Mouse (Mus musculus) forebrain, embryonic 13.5 days (tissue): Measurements from ENCODE around the gene Zkscan14. TPM values are rescaled to one million over a fixed set of nuclear protein-coding genes. Genes with fewer than 3 reads are reported as not detected.
"Not testable (repeated sequence)": the region's sequence is repeated elsewhere in the genome, so short reads cannot be mapped to it uniquely, and the experiment has no call there.

Experiments used
- ATAC-seq: fragments of 200-750 bp; cut with Nextera tagmentation; 2 replicates; pipeline ENCODE4 v1.8.0; 2017
- H3K27ac ChIP-seq: fragments of 300-500 bp; sonication (generic); 2 replicates; pipeline ENCODE4 v1.5.1; 2015; ENCODE audit warnings: inconsistent platforms, mild to moderate bottlenecking, moderate library complexity
- H3K27me3 ChIP-seq: fragments of 300-500 bp; sonication (generic); 2 replicates; pipeline ENCODE4 v1.6.1; 2015; ENCODE audit warnings: mild to moderate bottlenecking, inconsistent platforms
- H3K36me3 ChIP-seq: fragments of 300-500 bp; sonication (generic); 2 replicates; pipeline ENCODE4 v1.6.1; 2015; ENCODE audit warnings: mild to moderate bottlenecking, inconsistent platforms; ENCODE audit not compliant: poor library complexity, severe bottlenecking
- H3K4me1 ChIP-seq: fragments of 300-500 bp; sonication (generic); 2 replicates; pipeline ENCODE4 v1.6.1; 2015; ENCODE audit warnings: inconsistent platforms
- H3K4me2 ChIP-seq: fragments of 300-500 bp; sonication (generic); 2 replicates; pipeline ENCODE4 v1.6.1; 2015; ENCODE audit warnings: inconsistent platforms, mild to moderate bottlenecking, moderate library complexity
- H3K4me3 ChIP-seq: fragments of 300-500 bp; sonication (generic); 2 replicates; pipeline ENCODE4 v1.5.1; 2015; ENCODE audit warnings: mild to moderate bottlenecking, inconsistent platforms
- H3K9ac ChIP-seq: fragments of 300-500 bp; sonication (generic); 2 replicates; pipeline ENCODE4 v1.6.1; 2015; ENCODE audit warnings: mild to moderate bottlenecking, inconsistent platforms
- H3K9me3 ChIP-seq: fragments of 300-500 bp; sonication (generic); replicated peaks from 2 replicates; pipeline ENCODE4 v1.6.1; 2016; ENCODE audit warnings: inconsistent platforms
- WGBS: fragments of 180-500 bp; shearing (Covaris S2); methylation state at CpG from one replicate; pipeline ENCODE4 v1.1.7; 2015; 5-methylcytosine and 5-hydroxymethylcytosine counted together
- polyA plus RNA-seq: library from polyadenylated mRNA; unstranded; fragments of >200 nt; fragmentation: Nextera tagmentation; extraction: Ambion mirVana; gene quantifications from 2 replicates; pipeline ENCODE4 v1.2.1, GENCODE M21; 2015

The Zkscan14 gene
- polyA plus RNA-seq, result 11.9 and 13.1 TPM in 2 replicates

DNA sequence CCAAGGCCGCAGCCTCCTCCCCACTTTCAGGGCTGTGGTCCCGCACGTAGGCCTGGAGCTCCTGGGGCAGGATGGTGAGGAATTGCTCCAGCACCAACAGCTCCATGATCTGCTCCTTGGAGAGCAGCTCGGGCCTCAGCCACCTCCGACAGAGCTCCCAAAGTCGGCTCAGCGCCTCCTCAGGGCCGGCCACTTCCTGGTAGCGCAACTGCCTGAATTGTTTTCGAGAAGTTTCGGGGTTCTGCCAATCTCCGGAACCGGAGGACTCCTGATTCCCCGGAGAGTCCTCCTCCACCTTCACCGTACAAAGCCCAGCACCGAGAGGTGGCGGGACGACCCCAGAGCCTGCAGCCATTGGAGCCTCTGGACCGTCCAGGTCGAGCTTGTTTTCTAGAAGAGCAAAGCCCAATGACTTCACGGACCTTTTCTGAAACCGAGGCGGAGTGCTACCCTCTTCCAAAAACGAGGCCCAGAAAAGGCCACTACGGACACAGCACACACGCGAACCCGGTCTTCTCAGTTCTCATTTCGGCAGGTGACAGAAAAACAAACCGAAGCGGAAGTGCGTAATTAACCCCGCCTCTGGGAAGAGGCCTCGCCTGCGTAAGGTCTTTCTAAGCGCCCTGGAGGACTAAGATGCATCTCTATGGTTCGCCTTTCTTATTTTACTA lies at the start of gene Zkscan14:
Gene Zkscan14 (minus strand): TSS at position 548 of the 671 bp plus-strand sequence.
- 2% methylated on average over 37 of the region's 37 CpGs for WGBS
- Histone ChIP-seq H3K27me3 (no peaks in the 10 kb centered on the region), H3K9me3 (no peaks in the 10 kb centered on the region), H3K9ac (peak within 1 kb of the TSS; percentile 74), H3K4me2 (peak within 1 kb of the TSS; percentile 97), H3K27ac (no peak within 1 kb of the TSS; the same call in 1 of the 2 replicates), H3K4me1 (peaks cover 25% of the 10 kb centered on the region), H3K36me3 (peaks cover 13% of the 10 kb centered on the region), H3K4me3 (peak within 1 kb of the TSS; percentile 69)
- ATAC-seq, result peak; percentile 14; the same call in 1 of the 2 replicates

DNA sequence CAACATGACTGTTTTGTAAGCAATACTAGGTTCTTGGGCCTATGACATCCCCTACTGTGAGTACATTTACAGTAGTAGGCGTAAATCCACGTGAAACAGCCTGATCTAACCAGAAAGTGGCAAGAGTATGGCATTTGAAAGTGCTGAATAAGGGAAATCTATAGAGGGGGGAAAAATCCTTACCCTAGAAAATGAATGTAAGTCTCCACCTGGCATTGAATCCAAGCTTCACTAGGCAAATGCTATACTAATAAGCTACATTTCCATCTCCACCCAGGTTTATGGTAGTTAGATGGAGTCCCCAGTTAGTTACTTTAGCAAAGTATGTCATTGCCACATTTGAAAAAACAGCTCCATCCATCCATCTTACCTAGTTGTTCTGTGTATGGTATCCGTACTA lies 47.9 kb upstream of the Zkscan14 start:
- Histone ChIP-seq H3K36me3 (peaks cover 65% of the 10 kb centered on the region), H3K4me1 (no peaks in the 10 kb centered on the region), H3K4me2 (no peak overlapping the region), H3K9ac (no peak overlapping the region), H3K27ac (no peak overlapping the region), H3K27me3 (no peaks in the 10 kb centered on the region), H3K9me3 (no peaks in the 10 kb centered on the region), H3K4me3 (no peak overlapping the region)
- 91% methylated on average over 3 of the region's 3 CpGs for WGBS
- ATAC-seq, result no peak

DNA sequence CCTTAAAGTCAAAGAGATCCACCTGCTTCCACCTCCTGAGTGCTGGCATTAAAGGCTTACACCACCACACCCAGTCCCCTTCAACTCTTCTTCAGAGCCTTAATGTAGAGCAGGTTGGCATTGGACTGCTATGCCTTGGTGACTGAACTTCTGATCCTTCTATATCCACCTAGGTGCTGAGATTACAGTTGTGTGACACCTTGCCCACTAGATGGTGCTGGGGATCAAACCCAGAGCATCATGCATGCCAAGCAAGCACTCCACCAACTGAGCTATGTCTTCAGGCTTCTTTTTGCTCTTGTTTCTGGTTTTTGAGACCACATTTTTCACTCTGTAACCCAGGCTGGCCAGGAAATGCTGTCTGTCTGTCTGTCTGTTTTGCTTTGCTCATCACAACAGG lies 33.0 kb upstream of the Zkscan14 start:
- Histone ChIP-seq H3K9me3 (no peaks in the 10 kb centered on the region), H3K4me1 (peaks cover 18% of the 10 kb centered on the region), H3K4me2 (no peak overlapping the region), H3K36me3 (peaks cover 51% of the 10 kb centered on the region), H3K27ac (no peak overlapping the region), H3K4me3 (no peak overlapping the region), H3K9ac (no peak overlapping the region), H3K27me3 (no peaks in the 10 kb centered on the region)
- ATAC-seq, result no peak

DNA sequence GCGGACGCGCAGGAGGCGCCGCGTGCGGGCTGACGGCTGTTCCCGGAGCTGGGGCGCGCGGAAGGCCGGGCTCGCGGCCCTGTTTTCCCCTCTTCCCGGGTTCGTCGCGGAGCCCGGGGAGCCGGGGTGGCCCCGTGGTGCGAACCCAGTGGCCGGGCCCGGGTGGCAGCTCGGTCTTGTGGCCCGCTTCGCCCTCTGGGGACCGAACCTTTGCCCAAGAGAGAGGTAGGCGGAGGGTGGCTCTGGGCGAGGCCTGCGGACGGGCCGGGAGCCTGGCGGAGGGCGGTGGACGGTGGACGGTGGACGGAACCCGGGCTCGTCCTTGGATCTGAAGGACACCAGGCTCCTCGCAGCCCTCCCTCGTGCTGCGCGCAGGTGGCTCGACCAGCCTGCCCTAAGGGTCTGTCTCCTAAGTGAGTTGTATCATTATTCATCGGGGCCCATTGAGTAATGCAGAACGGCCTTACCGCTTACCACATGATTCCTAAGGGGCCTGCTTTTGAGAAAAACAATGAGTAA lies 30.3 kb upstream of the Zkscan14 start:
- Histone ChIP-seq H3K4me1 (peaks cover 18% of the 10 kb centered on the region), H3K9ac (peak overlapping the region; percentile 97), H3K27me3 (0 out of 2 replicates have a peak, but pooled peaks cover 3% of the 10 kb centered on the region), H3K4me2 (peak overlapping the region; percentile 90), H3K4me3 (peak overlapping the region; percentile 97), H3K36me3 (peaks cover 34% of the 10 kb centered on the region), H3K9me3 (no peaks in the 10 kb centered on the region), H3K27ac (peak overlapping the region; percentile 82)
- peak; percentile 64 for ATAC-seq
- WGBS, result under 1% methylated on average over 45 of the region's 49 CpGs

DNA sequence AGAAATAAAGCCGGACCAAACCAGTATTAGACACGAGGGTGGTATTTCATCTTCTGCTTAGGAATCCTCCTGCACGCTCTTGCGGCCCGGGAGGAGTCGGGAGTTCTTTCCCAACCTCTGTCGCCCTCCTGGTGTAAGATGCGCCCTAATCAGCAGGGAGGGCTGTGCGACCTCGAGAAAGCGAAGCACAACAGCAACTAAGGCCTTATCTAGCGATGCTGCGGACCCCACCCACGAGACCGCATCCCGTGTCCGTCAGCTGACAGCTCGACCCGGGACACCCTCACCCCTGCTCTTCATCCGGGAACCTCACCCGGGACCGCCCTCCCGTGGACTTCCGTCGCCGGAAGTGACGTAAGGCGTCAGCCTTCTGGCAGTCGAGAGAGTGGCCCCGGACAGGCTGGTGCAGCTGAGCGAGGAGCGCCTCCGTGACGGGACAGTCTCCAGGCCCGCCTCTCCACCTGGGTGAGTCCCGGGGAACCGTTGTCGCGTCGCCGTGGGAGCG lies 29.8 kb upstream of the Zkscan14 start, which contains the start of gene Zfp655:
Gene Zfp655 (plus strand): TSS at position 349 of the 505 bp plus-strand sequence.
- H3K4me1 ChIP-seq, result peaks cover 18% of the 10 kb centered on the region
- peaks cover 30% of the 10 kb centered on the region for H3K36me3 ChIP-seq
- 0 out of 2 replicates have a peak, but pooled peaks cover 3% of the 10 kb centered on the region for H3K27me3 ChIP-seq
- WGBS, result under 1% methylated on average over 38 of the region's 42 CpGs
- H3K9me3 ChIP-seq, result no peaks in the 10 kb centered on the region
- peak within 1 kb of the TSS; percentile 97 for H3K4me3 ChIP-seq
- H3K9ac ChIP-seq, result peak within 1 kb of the TSS; percentile 97
- H3K4me2 ChIP-seq, result peak within 1 kb of the TSS; percentile 90
- peak within 1 kb of the TSS; percentile 82 for H3K27ac ChIP-seq
- ATAC-seq, result peak; percentile 99

DNA sequence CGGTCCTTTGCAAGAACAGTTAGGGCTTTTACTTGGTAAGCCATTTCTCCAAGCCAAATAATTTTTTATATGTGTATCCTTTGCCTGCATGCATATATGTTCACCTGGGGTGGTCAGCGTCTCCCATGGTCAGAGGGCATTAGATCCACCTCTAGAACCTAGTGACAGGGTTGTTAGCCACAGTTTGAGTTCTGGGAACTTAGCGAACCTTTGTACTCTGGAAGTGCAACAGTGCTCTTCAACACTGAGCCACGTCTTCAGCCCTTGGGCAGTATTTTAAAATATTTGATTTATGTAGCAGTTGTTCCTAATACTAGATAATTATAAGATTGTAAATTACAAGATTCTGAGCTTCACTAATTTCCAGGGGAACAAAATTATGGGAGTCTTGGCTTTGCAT lies 29.0 kb upstream of the Zkscan14 start:
- no peaks in the 10 kb centered on the region for H3K9me3 ChIP-seq
- H3K4me2 ChIP-seq, result peak overlapping the region; percentile 90
- H3K9ac ChIP-seq, result peak overlapping the region; percentile 97; the same call in 1 of the 2 replicates
- 0 out of 2 replicates have a peak, but pooled peaks cover 3% of the 10 kb centered on the region for H3K27me3 ChIP-seq
- peaks cover 18% of the 10 kb centered on the region for H3K4me1 ChIP-seq
- H3K27ac ChIP-seq, result no peak overlapping the region
- peaks cover 24% of the 10 kb centered on the region for H3K36me3 ChIP-seq
- WGBS, result 86% methylated on average over 4 of the region's 4 CpGs
- H3K4me3 ChIP-seq, result peak overlapping the region; percentile 97
- ATAC-seq, result no peak

DNA sequence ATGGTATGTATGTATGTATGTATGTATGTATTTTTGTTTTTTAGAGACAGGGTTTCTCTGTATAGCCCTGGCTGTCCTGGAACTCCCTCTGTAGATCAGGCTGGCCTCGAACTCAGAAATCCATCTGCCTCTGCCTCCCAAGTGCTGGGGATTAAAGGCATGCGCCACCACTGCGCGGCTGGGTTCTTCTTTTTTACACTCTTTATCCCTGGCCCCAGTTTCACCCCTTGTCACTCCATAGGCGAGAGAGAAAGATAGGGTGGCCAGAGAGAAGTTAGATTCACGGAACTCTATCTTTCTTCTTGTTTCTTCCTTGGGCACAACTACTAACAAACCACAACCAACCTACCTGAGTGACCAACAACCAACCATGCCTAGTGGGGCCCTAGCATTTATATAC lies 27.6 kb upstream of the Zkscan14 start:
- not testable (repeated sequence) for H3K4me3 ChIP-seq, H3K27ac ChIP-seq, H3K9ac ChIP-seq, H3K9me3 ChIP-seq, H3K4me2 ChIP-seq, H3K27me3 ChIP-seq, ATAC-seq
- H3K36me3 ChIP-seq, result peaks cover 10% of the 10 kb centered on the region
- WGBS, result 84% methylated on average over 6 of the region's 6 CpGs
- H3K4me1 ChIP-seq, result peaks cover 18% of the 10 kb centered on the region

DNA sequence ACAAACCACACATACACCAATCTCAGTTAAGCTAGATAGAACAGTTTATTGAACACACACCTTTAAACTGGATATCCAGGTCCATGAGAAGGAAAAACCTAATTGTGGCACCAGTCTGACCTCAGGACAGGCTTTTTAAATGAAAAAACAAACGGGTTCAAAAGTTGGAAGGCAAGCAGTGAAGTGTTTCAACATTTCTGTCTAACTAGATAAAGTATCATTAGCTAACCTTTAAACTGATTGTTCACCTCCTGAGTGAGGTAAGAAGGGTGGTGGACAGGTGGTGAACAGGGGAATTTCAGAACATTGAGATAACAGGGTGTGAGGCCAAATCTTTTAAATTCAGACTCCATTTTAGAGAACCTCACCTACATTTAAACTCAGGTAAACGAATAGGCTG lies 24.8 kb upstream of the Zkscan14 start:
- Histone ChIP-seq H3K9ac (no peak overlapping the region), H3K4me2 (no peak overlapping the region), H3K4me1 (peaks cover 3% of the 10 kb centered on the region; the same call in 1 of the 2 replicates), H3K27me3 (0 out of 2 replicates have a peak, but pooled peaks cover 3% of the 10 kb centered on the region), H3K4me3 (no peak overlapping the region), H3K27ac (no peak overlapping the region), H3K9me3 (no peaks in the 10 kb centered on the region), H3K36me3 (peaks cover 15% of the 10 kb centered on the region)
- ATAC-seq, result no peak
- 68% methylated on average over 2 of the region's 2 CpGs for WGBS

DNA sequence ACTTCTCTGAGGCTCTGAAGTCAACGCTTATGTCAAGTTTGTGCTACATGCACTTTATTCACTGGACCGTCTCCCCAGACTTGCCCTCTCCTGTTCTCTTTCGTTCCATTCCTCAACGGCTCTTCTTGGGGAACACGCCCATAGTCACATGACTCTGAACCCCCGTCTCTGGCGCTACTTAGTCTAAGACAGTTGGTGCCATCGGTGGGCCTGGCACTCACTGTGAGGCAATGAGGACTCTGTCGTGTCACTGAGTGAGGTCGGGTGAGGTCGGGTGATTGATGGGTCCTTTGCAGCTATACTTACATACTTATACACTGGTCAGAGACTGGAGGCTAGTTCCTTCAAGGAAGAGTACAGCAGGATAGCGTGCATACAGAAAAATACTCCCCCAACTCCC lies 21.7 kb upstream of the Zkscan14 start:
- Histone ChIP-seq H3K27me3 (0 out of 2 replicates have a peak, but pooled peaks cover 3% of the 10 kb centered on the region), H3K27ac (no peak overlapping the region), H3K4me1 (no peaks in the 10 kb centered on the region), H3K36me3 (peaks cover 44% of the 10 kb centered on the region), H3K4me2 (no peak overlapping the region), H3K9me3 (no peaks in the 10 kb centered on the region), H3K9ac (no peak overlapping the region), H3K4me3 (no peak overlapping the region)
- 87% methylated on average over 12 of the region's 12 CpGs for WGBS
- no peak for ATAC-seq

DNA sequence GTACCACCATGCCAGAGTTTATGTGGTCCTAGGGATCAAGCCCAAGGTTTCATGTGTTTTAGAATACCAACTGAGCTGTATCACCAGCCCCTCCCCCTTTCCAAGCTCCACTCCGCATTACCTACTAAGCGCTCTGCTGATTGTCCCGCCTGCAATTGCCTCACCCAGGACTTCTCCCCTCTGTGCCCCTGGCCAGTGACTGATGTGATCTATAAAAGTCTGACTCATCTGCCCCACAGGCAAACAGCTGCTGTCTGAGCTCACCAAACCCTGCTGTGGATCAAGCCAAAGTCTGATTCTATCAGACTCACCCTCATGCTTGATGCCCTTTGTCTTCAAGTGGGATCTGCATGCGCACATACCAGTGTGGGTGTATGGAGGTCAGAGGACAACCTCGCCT lies 21.2 kb upstream of the Zkscan14 start:
- WGBS, result 87% methylated on average over 5 of the region's 5 CpGs
- ATAC-seq, result no peak
- Histone ChIP-seq H3K4me3 (no peak overlapping the region), H3K36me3 (peaks cover 50% of the 10 kb centered on the region), H3K4me1 (no peaks in the 10 kb centered on the region), H3K27ac (no peak overlapping the region), H3K27me3 (0 out of 2 replicates have a peak, but pooled peaks cover 3% of the 10 kb centered on the region), H3K9ac (no peak overlapping the region), H3K9me3 (no peaks in the 10 kb centered on the region), H3K4me2 (no peak overlapping the region)

DNA sequence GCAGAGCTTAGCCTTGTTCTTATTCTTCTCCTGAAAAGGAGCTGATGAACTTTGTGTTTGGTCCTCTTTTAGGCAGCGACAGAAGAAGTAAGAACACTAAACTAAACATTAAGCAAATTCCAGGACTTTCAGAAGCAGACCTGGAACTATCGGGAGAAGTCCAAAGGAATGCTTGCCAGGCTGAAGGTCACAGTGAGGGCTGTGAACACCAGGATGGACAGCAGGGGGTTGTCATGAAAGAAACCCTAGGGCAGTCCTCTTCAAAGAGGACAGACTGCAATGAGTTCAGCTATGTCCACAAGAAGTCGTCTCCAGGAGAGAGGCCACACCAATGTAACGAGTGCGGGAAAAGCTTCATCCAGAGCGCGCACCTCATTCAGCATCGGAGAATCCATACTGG lies 18.3 kb upstream of the Zkscan14 start:
- no peak overlapping the region for H3K27ac ChIP-seq
- H3K4me1 ChIP-seq, result no peaks in the 10 kb centered on the region
- no peak overlapping the region for H3K4me2 ChIP-seq
- 93% methylated on average over 8 of the region's 8 CpGs for WGBS
- no peak for ATAC-seq
- H3K27me3 ChIP-seq, result no peaks in the 10 kb centered on the region
- no peak overlapping the region for H3K9ac ChIP-seq
- no peak overlapping the region for H3K4me3 ChIP-seq
- peaks cover 56% of the 10 kb centered on the region for H3K36me3 ChIP-seq
- no peaks in the 10 kb centered on the region for H3K9me3 ChIP-seq

DNA sequence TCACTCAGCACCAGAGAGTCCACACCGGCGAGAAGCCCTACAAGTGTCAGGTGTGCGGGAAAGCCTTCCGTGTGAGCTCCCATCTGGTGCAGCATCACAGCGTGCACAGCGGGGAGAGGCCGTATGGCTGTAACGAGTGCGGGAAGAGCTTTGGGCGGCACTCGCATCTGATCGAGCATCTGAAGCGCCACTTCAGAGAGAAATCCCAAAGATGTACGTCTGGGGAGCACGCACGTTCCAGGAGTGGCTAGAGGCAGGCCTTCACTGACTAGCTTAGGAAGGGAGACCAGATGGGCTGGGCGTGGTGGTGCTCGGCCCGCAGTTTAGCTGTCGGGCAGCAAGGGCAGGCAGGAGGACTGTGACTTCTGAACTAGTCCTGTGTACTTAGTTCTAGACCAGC lies 17.0 kb upstream of the Zkscan14 start:
- H3K4me3 ChIP-seq, result no peak overlapping the region
- 95% methylated on average over 20 of the region's 20 CpGs for WGBS
- H3K9me3 ChIP-seq, result no peaks in the 10 kb centered on the region
- no peak overlapping the region for H3K4me2 ChIP-seq
- no peaks in the 10 kb centered on the region for H3K4me1 ChIP-seq
- ATAC-seq, result no peak
- H3K36me3 ChIP-seq, result peaks cover 68% of the 10 kb centered on the region
- H3K9ac ChIP-seq, result no peak overlapping the region
- no peak overlapping the region for H3K27ac ChIP-seq
- H3K27me3 ChIP-seq, result no peaks in the 10 kb centered on the region
